Mouse (Mus musculus): ENCODE measurements around the gene Olfr583.

- TF ChIP-seq POLR2A (IDR thresholded peaks at IDR 0.05; ENCODE audit: insufficient read depth, low read depth, low read length) = no peak
- no peak for TF ChIP-seq CTCF (IDR thresholded peaks at IDR 0.05)
- no peak for TF ChIP-seq EP300 (IDR thresholded peaks at IDR 0.05; ENCODE audit: insufficient read depth, low read depth, low read length)
Observed at GRCm38 (mm10) chr7:103097420-103097819, 46.3 kb downstream of the Olfr583 start, which contains the start of gene Olfr585.
